Mouse (Mus musculus): ENCODE results near the gene Grasp. TPM values are rescaled to one million over a fixed set of nuclear protein-coding genes. Genes with fewer than 3 reads are reported as not detected.

The Grasp gene
- polyA plus RNA-seq, 1 experiment, result 2.2 TPM

DNA sequence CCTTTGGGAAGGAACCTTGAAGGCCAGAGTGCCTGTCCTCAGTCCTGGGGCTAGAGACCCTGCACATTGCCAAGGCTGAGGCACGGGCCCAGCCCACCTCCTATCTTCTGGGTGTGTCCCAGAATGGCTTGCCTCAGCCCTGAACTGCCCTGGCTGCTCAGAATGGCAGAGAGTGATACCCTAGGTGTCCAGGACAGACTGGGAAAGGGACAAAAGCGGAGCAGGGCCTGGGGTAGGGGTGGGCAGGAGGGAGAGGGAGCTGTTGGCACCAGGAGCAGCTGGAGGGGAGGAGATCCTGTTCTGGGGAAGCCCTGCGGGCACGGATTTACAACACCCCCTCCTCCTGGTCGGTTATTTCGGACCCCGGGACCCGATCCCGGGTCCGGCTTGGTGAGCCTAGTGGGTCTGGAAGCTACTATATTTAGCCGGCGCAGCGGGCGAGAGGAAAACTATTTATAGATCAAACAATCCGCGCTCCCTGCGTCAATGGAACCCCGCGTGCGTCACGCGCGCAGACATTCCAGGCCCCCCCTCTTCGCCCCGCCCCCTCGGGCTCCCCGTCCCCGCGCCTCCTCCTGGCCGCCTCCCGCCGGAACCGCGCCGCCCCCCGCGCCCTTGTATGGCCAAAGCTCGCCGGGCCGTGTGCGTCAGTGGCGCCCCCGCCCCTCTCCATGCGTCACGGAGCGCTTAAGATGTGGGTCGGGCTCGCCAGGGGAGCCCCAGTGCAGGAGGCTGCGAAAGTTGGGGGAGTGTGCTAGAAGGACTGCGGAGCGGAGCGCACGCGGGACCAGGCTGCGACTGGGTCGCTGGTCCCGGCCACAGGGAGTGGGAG is 42.4 kb downstream of the Grasp start:
- DNase-seq (ENCODE audit: low read depth, low spot score), result no peak
- 2% methylated on average over 55 of the region's 57 CpGs for WGBS

DNA sequence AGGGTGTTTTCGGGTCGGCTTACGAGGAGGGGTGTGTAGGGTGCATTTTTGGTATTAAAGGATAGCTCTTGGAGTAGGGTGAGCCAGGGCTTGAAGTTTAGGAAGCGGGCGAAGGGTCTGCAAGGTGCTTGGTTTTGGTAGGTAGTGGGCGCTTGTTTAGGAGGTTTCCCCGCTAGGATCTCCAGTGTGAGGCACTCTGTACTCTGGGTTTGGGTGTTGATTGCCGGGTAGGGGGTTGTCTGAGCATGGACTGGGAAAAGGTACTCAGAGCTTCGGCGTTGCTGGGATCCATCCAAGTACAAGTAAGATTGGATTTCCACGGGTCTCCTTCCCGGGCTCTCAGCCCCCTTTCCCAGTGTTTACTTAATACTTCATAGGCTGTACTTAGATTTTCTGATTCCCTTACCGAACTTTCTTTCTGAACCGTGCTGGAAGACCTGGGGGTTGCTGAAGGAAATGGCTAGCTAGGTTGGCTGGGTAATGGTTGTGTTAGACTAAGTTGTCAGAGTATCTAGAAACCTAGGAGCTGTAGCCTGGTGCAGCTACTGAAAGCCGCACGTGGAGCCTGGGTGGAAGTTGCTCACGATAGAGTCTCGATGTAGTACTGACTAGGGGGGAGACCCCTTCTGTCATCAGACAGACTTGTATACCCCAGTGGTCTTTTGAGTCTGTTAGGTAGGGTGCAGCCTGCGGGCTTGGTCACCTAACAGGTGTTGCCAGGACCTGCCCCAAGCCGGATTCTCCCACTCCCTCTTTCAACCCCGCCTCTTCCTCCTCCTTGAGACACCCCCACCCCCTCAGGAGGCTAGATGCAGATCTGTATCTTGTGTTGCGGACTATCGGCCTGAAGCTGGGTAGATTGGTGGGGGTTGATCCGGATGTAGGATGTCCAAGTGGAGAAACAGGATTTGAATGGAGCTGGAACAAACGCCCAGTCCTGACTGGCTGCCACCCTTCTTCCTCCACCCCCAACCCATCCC is 43.4 kb downstream of the Grasp start:
- DNase-seq (ENCODE audit: low read depth, low spot score), result no peak
- WGBS, result 2% methylated on average over 25 of the region's 25 CpGs

DNA sequence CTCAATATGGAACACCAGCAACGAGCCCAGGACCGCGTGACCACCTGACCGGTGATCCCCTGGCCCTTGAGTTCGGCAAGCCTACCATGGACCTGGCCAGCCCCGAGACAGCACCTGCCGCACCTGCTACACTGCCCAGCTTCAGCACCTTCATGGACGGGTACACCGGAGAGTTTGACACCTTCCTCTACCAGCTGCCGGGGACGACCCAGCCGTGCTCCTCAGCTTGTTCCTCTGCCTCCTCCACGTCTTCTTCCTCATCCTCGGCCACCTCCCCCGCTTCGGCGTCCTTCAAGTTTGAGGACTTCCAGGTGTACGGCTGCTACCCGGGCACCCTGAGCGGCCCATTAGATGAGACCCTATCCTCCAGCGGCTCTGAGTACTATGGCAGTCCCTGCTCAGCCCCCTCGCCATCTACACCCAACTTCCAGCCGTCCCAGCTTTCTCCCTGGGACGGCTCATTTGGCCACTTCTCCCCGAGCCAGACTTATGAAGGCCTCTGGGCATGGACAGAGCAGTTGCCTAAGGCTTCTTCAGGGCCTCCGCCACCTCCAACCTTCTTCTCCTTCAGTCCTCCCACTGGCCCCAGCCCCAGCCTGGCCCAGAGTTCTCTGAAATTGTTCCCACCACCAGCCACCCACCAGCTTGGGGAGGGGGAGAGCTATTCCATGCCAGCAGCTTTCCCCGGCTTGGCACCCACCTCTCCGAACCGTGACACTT is 46.3 kb downstream of the Grasp start:
- WGBS, result 92% methylated on average over 29 of the region's 29 CpGs
- no peak for DNase-seq (ENCODE audit: low read depth, low spot score)

DNA sequence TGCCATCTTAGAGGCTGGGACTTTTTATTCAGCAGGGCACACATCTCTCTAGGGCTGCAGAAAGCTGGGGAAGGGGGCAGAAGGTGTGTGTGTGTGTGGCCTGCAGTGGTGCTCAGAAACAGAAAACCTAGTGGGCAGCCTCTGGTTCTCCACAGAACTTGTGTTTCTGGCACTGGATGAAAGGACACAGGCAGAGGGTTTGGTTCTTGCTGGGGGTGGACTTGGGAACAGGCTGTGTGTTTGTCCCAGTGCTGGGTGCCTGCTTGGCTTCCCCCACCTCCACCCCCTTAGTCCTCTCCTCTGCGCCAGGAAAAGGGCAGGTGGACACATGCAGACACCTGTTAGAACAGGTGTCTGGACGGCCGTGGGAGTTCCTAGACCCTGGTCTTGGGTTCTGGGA is 47.1 kb downstream of the Grasp start:
- 61% methylated on average over 3 of the region's 3 CpGs for WGBS
- DNase-seq (ENCODE audit: low read depth, low spot score), result no peak

DNA sequence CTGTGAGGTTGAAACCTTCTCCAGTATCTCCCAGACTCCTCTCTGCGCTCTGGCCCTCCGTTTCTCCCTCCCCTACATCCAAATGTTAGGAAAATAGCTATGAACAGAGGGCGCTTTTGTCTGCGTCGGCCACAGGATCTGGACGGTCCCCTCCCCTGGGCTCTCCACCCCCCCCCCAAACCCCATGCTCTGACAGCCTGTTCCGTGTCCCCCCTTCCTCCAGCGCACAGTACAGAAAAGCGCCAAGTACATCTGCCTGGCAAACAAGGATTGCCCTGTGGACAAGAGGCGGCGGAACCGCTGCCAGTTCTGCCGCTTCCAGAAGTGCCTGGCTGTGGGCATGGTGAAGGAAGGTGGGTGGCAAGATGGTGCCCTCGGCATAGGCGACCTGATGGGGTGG is 47.5 kb downstream of the Grasp start:
- WGBS, result 90% methylated on average over 15 of the region's 15 CpGs
- DNase-seq (ENCODE audit: low read depth, low spot score), result no peak

DNA sequence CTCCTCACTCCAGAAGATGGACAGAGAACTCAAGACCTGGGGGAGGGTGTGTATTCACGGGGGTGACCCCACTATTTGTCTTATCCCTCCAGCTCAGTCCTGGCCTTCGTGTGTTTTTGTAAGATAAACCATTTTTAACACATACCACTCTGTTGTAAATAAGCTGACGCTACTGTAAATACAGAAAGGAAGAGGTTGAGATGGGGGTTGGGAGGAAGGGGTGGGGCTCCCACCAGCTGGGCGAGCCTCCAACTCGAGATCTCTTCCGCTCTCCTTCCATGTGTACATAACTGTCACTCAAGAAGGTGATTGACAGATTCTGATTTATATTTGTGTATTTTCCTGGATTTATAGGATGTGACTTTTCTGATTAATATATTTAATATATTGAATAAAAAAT is 50.4 kb downstream of the Grasp start:
- no peak for DNase-seq (ENCODE audit: low read depth, low spot score)
- WGBS, result 43% methylated on average over 6 of the region's 6 CpGs

DNA sequence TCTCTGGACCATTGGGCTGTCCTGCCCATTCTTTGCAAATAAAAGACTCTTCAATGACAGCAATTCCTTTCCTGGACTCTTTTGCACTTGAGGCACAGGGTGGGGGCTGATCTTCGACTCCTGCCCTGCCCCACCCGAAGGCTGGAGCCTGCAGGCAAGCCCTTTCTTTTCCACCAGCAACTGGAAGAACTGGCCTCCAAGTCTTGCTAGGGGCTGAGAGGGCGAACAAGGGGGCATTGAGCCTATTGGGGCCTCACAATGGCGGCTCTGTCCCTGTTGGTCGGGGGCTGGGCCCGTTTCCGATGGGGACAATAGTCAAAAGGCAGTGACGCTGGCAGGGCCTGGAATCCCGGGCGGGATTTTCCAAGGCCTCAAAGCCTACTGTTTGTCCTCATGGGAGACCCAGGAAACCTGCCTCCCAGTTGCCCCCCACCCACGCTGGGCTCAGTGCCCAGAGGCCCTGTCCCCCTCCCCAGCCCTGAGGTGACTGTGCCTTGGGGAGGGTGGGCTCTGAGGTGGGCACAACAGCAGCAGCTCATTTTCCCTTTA is 53.4 kb downstream of the Grasp start:
- DNase-seq (ENCODE audit: low read depth, low spot score), result no peak
- 55% methylated on average over 11 of the region's 11 CpGs for WGBS

DNA sequence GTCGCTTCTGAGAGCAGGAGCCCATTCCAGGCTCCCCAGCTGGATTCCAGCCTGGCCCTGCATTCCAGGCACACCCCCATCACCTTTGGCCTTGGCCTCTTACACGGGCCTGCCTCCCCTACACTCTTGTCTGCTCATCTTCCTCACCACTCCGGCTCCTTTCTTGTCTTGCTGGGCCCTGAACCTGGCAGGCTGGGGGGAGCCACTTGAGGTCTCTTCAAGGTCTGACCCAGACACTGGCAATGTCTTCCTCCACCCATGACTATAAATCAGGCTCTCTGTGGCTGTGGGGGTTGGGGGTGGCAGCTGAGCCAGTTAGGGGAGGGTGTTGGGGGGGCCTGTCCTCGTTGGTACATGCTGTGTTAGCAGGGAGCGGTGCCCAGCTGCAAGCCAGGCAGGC is 54.6 kb downstream of the Grasp start:
- no peak for DNase-seq (ENCODE audit: low read depth, low spot score)
- 62% methylated on average over 5 of the region's 5 CpGs for WGBS

DNA sequence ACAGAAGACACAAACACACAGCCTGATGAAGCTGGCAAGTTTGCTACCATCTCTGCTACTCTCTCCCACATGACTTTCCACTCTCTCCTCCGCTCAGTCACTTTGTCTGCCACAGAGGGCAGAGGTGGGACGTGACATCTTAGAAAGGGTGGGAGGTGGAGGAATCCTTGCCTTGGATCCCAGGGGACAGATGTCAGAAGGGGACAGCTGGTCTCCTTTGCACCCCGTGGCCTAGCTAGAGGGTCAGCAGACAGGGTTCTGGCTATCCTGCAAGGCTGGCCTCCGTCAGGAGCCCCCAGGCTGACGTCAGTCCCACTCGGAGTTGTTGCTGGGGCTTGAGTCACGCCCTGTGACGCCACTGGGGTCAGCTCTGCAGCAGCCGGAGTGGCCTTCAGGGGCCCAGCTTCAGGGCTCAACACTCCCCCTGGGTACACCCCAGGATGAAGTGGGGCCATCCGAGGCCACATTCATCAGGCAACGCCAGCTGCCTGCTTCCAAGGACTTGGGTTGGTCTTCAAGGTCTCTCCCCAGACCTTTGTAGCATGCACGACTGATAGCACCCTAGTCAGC is 55.5 kb downstream of the Grasp start:
- WGBS, result 66% methylated on average over 12 of the region's 12 CpGs
- no peak for DNase-seq (ENCODE audit: low read depth, low spot score)

Other genes starting within 250 kb of the Grasp start
- gene Gm47841, start 176.8 kb upstream of the Grasp start, polyA plus RNA-seq (2012; rRNA removed), result not detected in 2 replicates
- 2.8 and 3.0 TPM in 2 replicates for gene Fignl2, start 145.6 kb upstream of the Grasp start, polyA plus RNA-seq (2012; rRNA removed)
- gene Ankrd33, start 108.4 kb upstream of the Grasp start, polyA plus RNA-seq (2012; rRNA removed), result not detected in 2 replicates
- 20.7 and 27.0 TPM in 2 replicates for gene Acvrl1, start 95.7 kb upstream of the Grasp start, polyA plus RNA-seq (2012; rRNA removed)
- 31.7 and 40.5 TPM in 2 replicates for gene Acvr1b, start 50.1 kb upstream of the Grasp start, polyA plus RNA-seq (2012; rRNA removed)
- gene Nr4a1, start 30.1 kb downstream of the Grasp start, polyA plus RNA-seq (2012; rRNA removed), result 8.1 and 9.3 TPM in 2 replicates
- 36.1 and 37.9 TPM in 2 replicates for gene Atg101, start 60.1 kb downstream of the Grasp start, polyA plus RNA-seq (2012; rRNA removed)
- gene 6030408B16Rik, start 69.0 kb downstream of the Grasp start, polyA plus RNA-seq (2012; rRNA removed), result not detected in 2 replicates
- 1.0 and 1.1 TPM in 2 replicates for gene Krt80, start 146.0 kb downstream of the Grasp start, polyA plus RNA-seq (2012; rRNA removed)
- gene Krt7, start 186.9 kb downstream of the Grasp start, polyA plus RNA-seq (2012; rRNA removed), result 33.0 and 44.4 TPM in 2 replicates
- 0.62 and 1.3 TPM in 2 replicates for gene Krt87, start 214.6 kb downstream of the Grasp start, polyA plus RNA-seq (2012; rRNA removed)
- gene Krt88, start 223.6 kb downstream of the Grasp start, polyA plus RNA-seq (2012; rRNA removed), result 0.09 and 0.12 TPM in 2 replicates
- gene Krt81, start 239.6 kb downstream of the Grasp start, polyA plus RNA-seq (2012; rRNA removed), result not detected in 2 replicates
- 0.09 TPM in 1 of 2 replicates, not detected in the other for gene Krt86, start 249.3 kb downstream of the Grasp start, polyA plus RNA-seq (2012; rRNA removed)